Mouse (Mus musculus): Measurements from ENCODE around the gene Glt6d1. TPM values are rescaled to one million over a fixed set of nuclear protein-coding genes. Genes with fewer than 3 reads are reported as not detected.

The Glt6d1 gene
- polyA plus RNA-seq, 1 experiment from 2014 or later, result not detected

Other genes with a start within 250 kb of the Glt6d1 start
- gene Mamdc4, start 241.0 kb downstream of the Glt6d1 start, polyA plus RNA-seq (2016; fragmentation: Nextera tagmentation; extraction: Ambion mirVana), result 5.0 and 7.0 TPM in 2 replicates
- 162 and 165 TPM in 2 replicates for gene Phpt1, start 240.6 kb downstream of the Glt6d1 start, polyA plus RNA-seq (2016; fragmentation: Nextera tagmentation; extraction: Ambion mirVana)
- 0.02 TPM in 1 of 2 replicates, not detected in the other for gene Ajm1, start 234.1 kb downstream of the Glt6d1 start, polyA plus RNA-seq (2016; fragmentation: Nextera tagmentation; extraction: Ambion mirVana)
- gene Rabl6, start 207.3 kb downstream of the Glt6d1 start, polyA plus RNA-seq (2016; fragmentation: Nextera tagmentation; extraction: Ambion mirVana), result 78.3 and 80.8 TPM in 2 replicates
- gene Ccdc183, start 198.2 kb downstream of the Glt6d1 start, polyA plus RNA-seq (2016; fragmentation: Nextera tagmentation; extraction: Ambion mirVana), result 0.09 TPM in 2 replicates
- gene Tmem141, start 193.8 kb downstream of the Glt6d1 start, polyA plus RNA-seq (2016; fragmentation: Nextera tagmentation; extraction: Ambion mirVana), result 16.4 and 17.9 TPM in 2 replicates
- 0.30 and 0.37 TPM in 2 replicates for gene Fcna, start 187.8 kb downstream of the Glt6d1 start, polyA plus RNA-seq (2016; fragmentation: Nextera tagmentation; extraction: Ambion mirVana)
- not detected in 2 replicates for gene Lcn8, start 162.7 kb downstream of the Glt6d1 start, polyA plus RNA-seq (2016; fragmentation: Nextera tagmentation; extraction: Ambion mirVana)
- gene Lcn5, start 157.9 kb downstream of the Glt6d1 start, polyA plus RNA-seq (2016; fragmentation: Nextera tagmentation; extraction: Ambion mirVana), result not detected in 2 replicates
- not detected in 2 replicates for gene Lcn6, start 139.1 kb downstream of the Glt6d1 start, polyA plus RNA-seq (2016; fragmentation: Nextera tagmentation; extraction: Ambion mirVana)
- gene Lcn10, start 133.1 kb downstream of the Glt6d1 start, polyA plus RNA-seq (2016; fragmentation: Nextera tagmentation; extraction: Ambion mirVana), result not detected in 2 replicates
- gene Obp2a, start 115.8 kb downstream of the Glt6d1 start, polyA plus RNA-seq (2016; fragmentation: Nextera tagmentation; extraction: Ambion mirVana), result not detected in 2 replicates
- gene Bmyc, start 109.1 kb downstream of the Glt6d1 start, polyA plus RNA-seq (2016; fragmentation: Nextera tagmentation; extraction: Ambion mirVana), result 75.6 and 76.1 TPM in 2 replicates
- not detected in 2 replicates for gene Obp2b, start 78.8 kb downstream of the Glt6d1 start, polyA plus RNA-seq (2016; fragmentation: Nextera tagmentation; extraction: Ambion mirVana)
- gene Lcn3, start 50.3 kb downstream of the Glt6d1 start, polyA plus RNA-seq (2016; fragmentation: Nextera tagmentation; extraction: Ambion mirVana), result not detected in 2 replicates
- not detected in 2 replicates for gene Lcn11, start 38.8 kb downstream of the Glt6d1 start, polyA plus RNA-seq (2016; fragmentation: Nextera tagmentation; extraction: Ambion mirVana)
- gene Gm13539, start 33.6 kb downstream of the Glt6d1 start, polyA plus RNA-seq (2016; fragmentation: Nextera tagmentation; extraction: Ambion mirVana), result not detected in 2 replicates
- not detected in 2 replicates for gene Lcn9, start 7.3 kb upstream of the Glt6d1 start, polyA plus RNA-seq (2016; fragmentation: Nextera tagmentation; extraction: Ambion mirVana)
- gene Sohlh1, start 31.4 kb upstream of the Glt6d1 start, polyA plus RNA-seq (2016; fragmentation: Nextera tagmentation; extraction: Ambion mirVana), result not detected in 2 replicates
- 0.40 and 1.4 TPM in 2 replicates for gene Kcnt1, start 47.9 kb upstream of the Glt6d1 start, polyA plus RNA-seq (2016; fragmentation: Nextera tagmentation; extraction: Ambion mirVana)
- 24.5 and 28.9 TPM in 2 replicates for gene Camsap1, start 167.4 kb upstream of the Glt6d1 start, polyA plus RNA-seq (2016; fragmentation: Nextera tagmentation; extraction: Ambion mirVana)
- gene Ubac1, start 205.9 kb upstream of the Glt6d1 start, polyA plus RNA-seq (2016; fragmentation: Nextera tagmentation; extraction: Ambion mirVana), result 85.3 and 86.2 TPM in 2 replicates